Mouse (Mus musculus): Measurements from ENCODE around the gene Myo1d.

- no peak for TF ChIP-seq EP300 (IDR thresholded peaks at IDR 0.05)
- TF ChIP-seq CTCF (IDR thresholded peaks at IDR 0.05) = no peak
Observed at GRCm38 (mm10) chr11:80751168-80751567, 28.7 kb downstream of the Myo1d start.
